Mouse (Mus musculus): ENCODE data around the gene Plaur. TPM values are rescaled to one million over a fixed set of nuclear protein-coding genes. Genes with fewer than 3 reads are reported as not detected.
A peak's percentile ranks its signal among the peaks of the same experiment; 100 is the strongest.

Gene Plaur
- polyA plus RNA-seq, 1 experiment = 3.0 TPM

- H3K4me3 ChIP-seq (ENCODE audit: insufficient read depth, low read depth, low read length) = no peak overlapping the region
- no peak overlapping the region for H3K27ac ChIP-seq (replicated peaks; ENCODE audit: low read depth, low read length)
- no peaks in the 10 kb centered on the region for H3K4me1 ChIP-seq (ENCODE audit: control insufficient read depth, insufficient read depth, insufficient read length, low read length)
Measured at GRCm38 (mm10) chr7:24435305-24435704, 27.0 kb upstream of the Plaur start.

DNA sequence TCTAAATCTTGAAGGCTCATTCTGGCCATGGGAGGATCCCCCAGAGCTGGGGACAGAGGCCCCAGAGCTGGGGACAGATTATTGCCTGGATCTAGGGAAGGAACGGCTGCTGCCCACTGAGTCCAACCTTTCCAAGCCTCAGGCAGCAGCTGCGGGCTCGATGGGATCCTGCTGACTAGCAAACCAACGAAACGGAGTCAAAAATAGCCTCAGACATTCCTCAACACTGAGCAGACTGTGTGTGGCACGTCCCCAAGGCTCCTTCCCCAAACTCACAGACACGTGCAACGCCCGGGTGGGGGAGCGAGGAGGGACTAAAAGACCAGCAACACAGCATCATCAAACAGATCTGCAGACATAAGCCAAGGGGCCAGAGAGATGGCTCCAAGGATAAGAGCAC is 24.3 kb upstream of the Plaur start:
- H3K4me3 ChIP-seq (ENCODE audit: insufficient read depth, low read depth, low read length) = no peak overlapping the region
- H3K4me1 ChIP-seq (ENCODE audit: control insufficient read depth, insufficient read depth, insufficient read length, low read length) = no peaks in the 10 kb centered on the region
- no peak overlapping the region for H3K27ac ChIP-seq (replicated peaks; ENCODE audit: low read depth, low read length)

- Histone ChIP-seq H3K4me3 (ENCODE audit: insufficient read depth, low read depth, low read length) (no peak overlapping the region), H3K4me1 (ENCODE audit: control insufficient read depth, insufficient read depth, insufficient read length, low read length) (no peaks in the 10 kb centered on the region)
Measured at GRCm38 (mm10) chr7:24439191-24439590, 23.1 kb upstream of the Plaur start.

DNA sequence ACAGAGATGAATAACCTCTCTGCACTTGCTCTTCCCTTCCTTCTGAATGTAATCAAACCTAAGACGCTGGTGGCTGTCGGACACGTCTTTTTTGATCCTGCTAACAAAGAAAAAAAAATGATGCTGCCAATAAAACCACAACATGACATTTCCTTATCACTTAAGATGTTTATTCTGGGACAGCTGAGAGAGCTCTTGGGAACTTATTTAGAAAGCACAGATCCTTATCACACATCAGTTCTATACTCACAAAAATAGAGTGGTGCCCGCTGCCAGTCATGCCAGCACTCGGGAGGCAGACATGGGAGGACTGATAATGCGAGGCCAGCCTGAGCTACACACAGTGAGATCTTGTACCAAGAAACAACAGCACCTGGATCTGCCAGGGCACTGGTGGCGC is 22.4 kb upstream of the Plaur start:
- H3K4me3 ChIP-seq (ENCODE audit: insufficient read depth, low read depth, low read length) = no peak overlapping the region
- no peaks in the 10 kb centered on the region for H3K4me1 ChIP-seq (ENCODE audit: control insufficient read depth, insufficient read depth, insufficient read length, low read length)
- H3K27ac ChIP-seq (replicated peaks; ENCODE audit: low read depth, low read length) = no peak overlapping the region

More at GRCm38 (mm10) chr7:24439191-24439590, 23.1 kb upstream of the Plaur start:
- no peak overlapping the region for H3K27ac ChIP-seq (replicated peaks; ENCODE audit: low read depth, low read length)

DNA sequence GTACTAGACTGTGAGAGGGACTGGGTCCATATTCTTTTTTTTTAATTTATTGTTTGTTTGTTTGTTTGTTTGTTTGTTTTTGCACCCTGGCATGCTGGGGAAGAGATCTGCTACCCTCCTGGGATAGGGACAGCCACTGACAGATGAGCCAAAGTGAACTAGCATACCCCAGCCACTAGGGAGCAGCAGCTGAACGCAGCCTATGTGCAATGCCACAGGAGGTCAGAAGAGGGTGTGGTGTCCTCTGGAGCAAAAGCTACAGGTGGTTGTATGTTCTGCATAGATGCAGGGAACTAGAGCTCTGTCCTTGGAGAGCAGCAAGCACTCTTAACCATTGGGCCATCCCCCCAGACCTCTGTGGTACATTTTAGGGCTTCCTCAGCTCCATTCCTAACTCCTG is 20.5 kb upstream of the Plaur start:
- H3K4me1 ChIP-seq (ENCODE audit: control insufficient read depth, insufficient read depth, insufficient read length, low read length) = no peaks in the 10 kb centered on the region
- H3K4me3 ChIP-seq (ENCODE audit: insufficient read depth, low read depth, low read length) = no peak overlapping the region
- H3K27ac ChIP-seq (replicated peaks; ENCODE audit: low read depth, low read length) = no peak overlapping the region

DNA sequence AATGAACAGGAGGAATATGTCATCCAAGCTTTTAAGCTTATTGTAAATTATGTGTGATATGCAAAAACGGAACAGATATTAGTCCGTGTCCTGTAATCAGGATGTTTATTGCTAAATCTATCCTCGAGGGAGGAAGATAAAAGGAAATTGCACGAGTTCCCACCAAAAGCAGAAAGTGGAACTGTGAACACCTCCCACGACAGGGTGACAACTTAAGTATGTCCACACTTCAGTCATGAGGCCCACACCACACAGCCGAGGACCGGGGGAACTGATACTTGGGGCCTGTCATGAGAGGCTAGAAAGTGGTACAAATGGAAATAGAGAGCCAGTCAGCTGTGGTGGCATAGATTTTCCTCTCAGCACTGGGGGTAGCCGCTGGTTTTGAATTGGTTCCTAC is 20.0 kb upstream of the Plaur start:
- Histone ChIP-seq H3K4me1 (ENCODE audit: control insufficient read depth, insufficient read depth, insufficient read length, low read length) (no peaks in the 10 kb centered on the region), H3K4me3 (ENCODE audit: insufficient read depth, low read depth, low read length) (no peak overlapping the region), H3K27ac (replicated peaks; ENCODE audit: low read depth, low read length) (no peak overlapping the region)

- no peaks in the 10 kb centered on the region for H3K4me1 ChIP-seq (ENCODE audit: control insufficient read depth, insufficient read depth, insufficient read length, low read length)
- no peak overlapping the region for H3K27ac ChIP-seq (replicated peaks; ENCODE audit: low read depth, low read length)
- H3K4me3 ChIP-seq (ENCODE audit: insufficient read depth, low read depth, low read length) = no peak overlapping the region
Measured at GRCm38 (mm10) chr7:24445266-24445926, 16.9 kb upstream of the Plaur start.

DNA sequence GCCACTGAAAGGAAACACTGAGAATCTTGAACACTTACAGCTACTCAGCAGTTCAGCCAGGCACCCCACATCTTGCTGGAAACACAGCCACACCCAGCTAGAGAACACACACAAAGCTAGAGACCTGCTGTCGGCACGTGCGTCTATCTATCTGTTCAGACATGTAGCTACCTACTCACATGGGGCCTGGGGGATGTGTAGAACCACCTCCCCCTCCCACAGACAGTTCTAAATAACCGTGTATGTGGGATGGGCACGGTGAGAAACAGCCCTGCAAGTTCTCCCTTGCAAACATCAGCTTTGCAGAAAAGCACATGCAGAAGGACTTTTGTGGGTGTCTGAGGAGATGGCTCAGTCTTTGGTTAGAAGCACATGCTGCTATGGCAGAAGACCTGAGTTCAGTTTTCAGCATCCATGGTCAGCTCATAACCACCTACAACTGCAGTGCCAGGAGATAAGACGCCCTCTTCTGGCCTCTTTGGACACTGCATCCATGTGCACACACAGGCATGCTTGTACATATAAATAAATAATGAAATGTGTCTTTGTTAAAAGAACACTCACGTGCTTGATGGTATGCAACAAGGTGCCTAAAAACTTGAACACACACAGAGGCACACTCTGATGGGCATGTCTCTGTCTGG is 15.5 kb upstream of the Plaur start:
- H3K27ac ChIP-seq (replicated peaks; ENCODE audit: low read depth, low read length) = no peak overlapping the region
- no peak overlapping the region for H3K4me3 ChIP-seq (ENCODE audit: insufficient read depth, low read depth, low read length)
- H3K4me1 ChIP-seq (ENCODE audit: control insufficient read depth, insufficient read depth, insufficient read length, low read length) = no peaks in the 10 kb centered on the region

DNA sequence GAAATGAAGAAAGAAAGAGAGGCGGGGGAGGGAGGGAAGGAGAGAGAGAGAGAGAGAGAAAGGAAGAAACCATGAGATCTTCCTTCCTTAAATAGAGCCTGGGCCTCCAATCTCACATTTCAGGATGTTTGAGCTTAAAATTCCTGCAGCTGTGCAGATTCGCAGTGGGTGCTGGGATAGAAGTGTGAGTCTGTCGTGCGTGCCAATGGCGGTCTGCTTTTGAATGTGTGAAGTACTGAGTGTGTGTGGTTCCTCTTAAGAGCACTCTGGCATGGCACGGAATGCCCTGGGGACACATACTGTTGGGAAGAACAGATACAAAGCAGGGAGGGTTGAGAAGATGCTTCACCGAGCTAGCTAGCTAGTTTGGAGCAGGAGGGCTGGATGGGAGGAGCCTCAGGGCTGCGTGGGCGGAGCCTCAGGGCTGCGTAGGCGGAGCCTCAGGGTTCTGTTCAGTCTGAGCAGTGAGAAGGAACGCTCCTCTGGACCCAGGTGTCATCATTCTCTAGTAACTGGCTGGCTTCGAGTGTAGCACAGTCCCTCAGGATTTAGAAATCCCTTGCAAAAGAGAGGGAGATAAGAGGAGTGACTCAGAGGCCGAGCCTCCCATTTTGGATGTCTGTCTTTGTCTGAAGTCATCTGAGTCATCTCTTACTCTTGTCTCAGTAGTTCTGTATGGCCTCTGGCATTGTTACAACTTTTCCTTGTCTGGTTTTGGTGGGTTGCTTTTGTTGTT is 13.3 kb upstream of the Plaur start:
- Histone ChIP-seq H3K4me3 (ENCODE audit: insufficient read depth, low read depth, low read length) (no peak overlapping the region), H3K4me1 (ENCODE audit: control insufficient read depth, insufficient read depth, insufficient read length, low read length) (no peaks in the 10 kb centered on the region), H3K27ac (replicated peaks; ENCODE audit: low read depth, low read length) (no peak overlapping the region)

DNA sequence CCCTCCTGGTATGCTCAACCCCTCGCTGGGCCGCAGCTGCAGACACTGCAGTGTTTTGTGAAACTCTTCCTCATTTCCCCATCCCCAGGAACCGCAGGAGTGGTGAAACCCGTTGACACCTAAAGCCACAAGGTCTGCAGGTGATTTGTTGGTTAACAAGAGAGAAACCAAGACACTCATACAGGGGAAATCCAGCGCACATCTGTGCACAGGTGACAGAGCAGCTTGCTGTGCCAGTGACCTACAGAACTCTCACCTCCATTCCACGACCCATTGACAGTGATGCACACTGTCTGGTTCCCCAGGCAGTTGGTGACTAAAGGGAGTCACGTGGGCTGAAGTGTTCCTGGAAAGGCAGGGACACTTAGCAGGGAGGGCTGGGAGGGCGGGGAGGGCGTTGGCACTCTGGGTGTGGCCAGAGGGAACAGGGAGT is 11.7 kb upstream of the Plaur start:
- Histone ChIP-seq H3K27ac (replicated peaks; ENCODE audit: low read depth, low read length) (no peak overlapping the region), H3K4me1 (ENCODE audit: control insufficient read depth, insufficient read depth, insufficient read length, low read length) (peaks cover 5% of the 10 kb centered on the region; the same call in 1 of the 2 replicates), H3K4me3 (ENCODE audit: insufficient read depth, low read depth, low read length) (no peak overlapping the region)

DNA sequence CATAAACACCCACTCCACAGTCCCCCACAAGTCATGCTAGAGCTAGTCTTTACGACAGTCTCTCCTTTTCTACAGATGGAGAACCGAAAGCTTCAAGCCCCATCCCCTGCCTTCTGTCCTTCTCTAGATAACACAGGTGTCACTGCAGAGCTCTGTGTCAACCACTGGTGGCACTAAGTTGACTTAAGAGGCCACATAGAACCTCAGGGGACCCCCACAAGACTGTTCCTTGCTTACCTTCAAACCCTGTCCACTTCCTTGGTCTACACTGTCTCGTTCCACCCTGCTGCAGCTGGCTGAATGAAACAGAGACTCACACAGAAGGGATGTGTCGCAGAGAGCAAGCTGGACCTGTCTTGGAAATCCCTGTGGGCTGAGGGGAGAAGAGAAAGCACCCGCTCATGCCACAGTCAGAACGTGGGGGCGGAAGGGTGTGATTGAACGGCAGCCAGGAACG is 10.4 kb upstream of the Plaur start, which contains the start of gene Irgc1:
Irgc1 (minus strand) TSS at position 443 of the 457 bp plus-strand sequence.
- Histone ChIP-seq H3K4me3 (ENCODE audit: insufficient read depth, low read depth, low read length) (no peak within 1 kb of the TSS), H3K27ac (replicated peaks; ENCODE audit: low read depth, low read length) (no peak within 1 kb of the TSS), H3K4me1 (ENCODE audit: control insufficient read depth, insufficient read depth, insufficient read length, low read length) (peaks cover 10% of the 10 kb centered on the region; the same call in 1 of the 2 replicates)

GRCm38 (mm10) chr7:24454199-24454598 is 8.1 kb upstream of the Plaur start:
- Histone ChIP-seq H3K4me1 (ENCODE audit: control insufficient read depth, insufficient read depth, insufficient read length, low read length) (peaks cover 16% of the 10 kb centered on the region; the same call in 1 of the 2 replicates), H3K27ac (replicated peaks; ENCODE audit: low read depth, low read length) (no peak overlapping the region), H3K4me3 (ENCODE audit: insufficient read depth, low read depth, low read length) (no peak overlapping the region)

DNA sequence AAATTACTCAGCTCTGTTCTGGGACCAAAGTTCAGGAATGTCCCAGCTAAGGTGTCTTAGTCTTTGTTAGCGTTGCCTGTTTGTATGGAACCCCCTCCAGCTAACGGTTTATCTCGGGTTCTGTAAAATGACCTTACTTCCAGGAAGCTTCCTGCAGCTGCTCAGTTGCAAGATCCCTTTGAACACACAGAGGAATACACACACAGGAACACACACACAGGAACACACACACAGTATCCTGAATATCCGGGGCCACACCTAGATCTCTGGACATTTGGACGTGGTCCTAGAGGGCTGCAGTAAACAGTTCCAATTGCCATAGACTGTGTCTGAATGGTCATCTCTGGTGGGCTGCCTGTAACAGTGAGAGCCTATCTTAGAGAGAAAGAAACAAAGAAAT is 6.6 kb upstream of the Plaur start:
- Histone ChIP-seq H3K27ac (replicated peaks; ENCODE audit: low read depth, low read length) (peak overlapping the region; percentile 80), H3K4me1 (ENCODE audit: control insufficient read depth, insufficient read depth, insufficient read length, low read length) (peaks cover 25% of the 10 kb centered on the region; the same call in 1 of the 2 replicates), H3K4me3 (ENCODE audit: insufficient read depth, low read depth, low read length) (no peak overlapping the region)

GRCm38 (mm10) chr7:24457726-24458370 is 4.4 kb upstream of the Plaur start:
- Histone ChIP-seq H3K4me3 (ENCODE audit: insufficient read depth, low read depth, low read length) (no peak overlapping the region), H3K27ac (replicated peaks; ENCODE audit: low read depth, low read length) (peak overlapping the region; percentile 23), H3K4me1 (ENCODE audit: control insufficient read depth, insufficient read depth, insufficient read length, low read length) (peaks cover 26% of the 10 kb centered on the region; the same call in 1 of the 2 replicates)

DNA sequence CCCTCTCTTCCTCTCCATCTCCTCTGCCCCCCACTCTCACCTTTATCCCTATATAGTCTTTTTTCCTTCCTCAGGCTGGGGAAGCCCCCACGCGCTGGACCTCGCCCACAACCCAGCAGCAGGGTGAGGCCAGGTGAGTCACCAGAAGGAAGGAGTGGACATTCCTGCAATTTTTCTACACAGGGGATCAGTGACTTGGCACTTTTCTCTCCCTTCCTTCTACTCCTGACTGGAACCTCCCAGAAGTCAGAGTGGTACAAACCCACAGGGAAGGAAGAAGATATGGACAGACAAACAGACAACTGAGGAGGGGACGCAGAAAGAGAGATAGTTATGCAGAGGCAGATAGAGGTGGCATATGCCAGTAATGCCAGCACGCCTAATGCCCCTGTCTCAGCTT is 2.8 kb upstream of the Plaur start:
- Histone ChIP-seq H3K27ac (replicated peaks; ENCODE audit: low read depth, low read length) (peak overlapping the region; percentile 51), H3K4me1 (ENCODE audit: control insufficient read depth, insufficient read depth, insufficient read length, low read length) (peaks cover 28% of the 10 kb centered on the region; the same call in 1 of the 2 replicates), H3K4me3 (ENCODE audit: insufficient read depth, low read depth, low read length) (no peak overlapping the region)
